Mouse (Mus musculus) gastrocnemius, postnatal 36 days (tissue): ENCODE results near the gene Rho. TPM values are rescaled to one million over a fixed set of nuclear protein-coding genes. Genes with fewer than 3 reads are reported as not detected.

Experiments
- DNase-seq, 2 experiments: peaks; one replicate each; pipeline ENCODE4 v3.0.0; 2022
- intact Hi-C: fragments of 180-260 bp; cut with DNase I; formaldehyde crosslinking; loops from one replicate; pipeline ENCODE4 v1.15.1; 2025
- total RNA-seq, 2 experiments: library from RNA; stranded (reverse); gene quantifications; 2 replicates each; pipeline ENCODE4 v1.2.3; 2021

Rho gene
- total RNA-seq, 2 experiments from 2014 or later: not detected

DNA sequence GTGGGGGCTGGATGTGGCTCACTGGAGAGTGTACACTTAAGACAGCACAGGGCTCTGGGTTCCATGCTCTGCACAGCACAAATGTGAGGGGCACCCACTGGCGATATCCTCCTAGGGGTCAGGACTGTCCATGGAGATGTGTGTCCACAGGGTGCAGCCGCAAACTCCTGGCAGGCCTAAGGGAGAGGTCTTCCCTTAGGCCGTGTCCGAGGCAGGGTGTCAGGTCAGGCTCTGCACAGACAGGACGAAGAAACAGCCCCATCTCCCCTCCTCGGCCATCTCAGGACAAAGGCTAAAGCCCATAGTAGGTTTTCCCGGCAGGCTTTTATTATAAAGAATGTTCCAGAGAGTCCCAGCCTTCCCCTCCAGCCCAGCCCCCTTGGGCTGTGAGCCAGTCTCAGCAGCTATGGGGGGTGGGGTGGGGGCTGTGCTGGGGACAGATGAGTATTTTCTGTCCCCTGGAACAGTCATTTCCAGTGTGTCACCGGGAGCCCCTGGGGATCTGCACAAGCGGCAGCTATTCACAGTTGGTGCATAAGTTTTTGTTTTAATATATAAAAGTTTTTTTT lies 23.0 kb downstream of the Rho start:
- intact Hi-C loops: loop anchor here (5.0 kb wide), 2 partner anchors 38 to 42 kb away; no protein-coding TSS in a partner anchor

DNA sequence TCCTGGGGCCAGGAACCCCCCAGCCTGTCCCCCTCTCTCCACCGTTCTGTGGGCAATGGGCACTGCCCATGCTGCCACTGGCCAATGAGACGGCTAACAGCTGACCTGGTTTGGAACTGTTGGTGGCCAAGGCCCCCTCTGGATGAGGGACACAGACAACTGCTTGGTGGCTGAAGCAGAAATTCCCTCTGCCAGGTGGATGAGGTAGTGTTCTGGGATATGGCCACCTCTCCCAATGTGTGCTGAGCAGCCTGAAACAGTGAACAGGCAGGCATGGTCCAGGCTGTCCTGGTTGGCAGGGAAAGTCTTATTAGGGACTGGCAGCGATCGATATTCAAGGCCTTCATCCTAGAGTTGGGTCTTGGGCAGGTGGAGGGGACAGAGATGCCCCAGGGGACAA lies 23.6 kb downstream of the Rho start:
- intact Hi-C loops: loop anchor here (5.0 kb wide), 1 partner anchor 37 kb away; no protein-coding TSS in a partner anchor
- DNase-seq: no peak

More for the DNA sequence above, 23.0 kb downstream of the Rho start:
- DNase-seq: no peak

DNA sequence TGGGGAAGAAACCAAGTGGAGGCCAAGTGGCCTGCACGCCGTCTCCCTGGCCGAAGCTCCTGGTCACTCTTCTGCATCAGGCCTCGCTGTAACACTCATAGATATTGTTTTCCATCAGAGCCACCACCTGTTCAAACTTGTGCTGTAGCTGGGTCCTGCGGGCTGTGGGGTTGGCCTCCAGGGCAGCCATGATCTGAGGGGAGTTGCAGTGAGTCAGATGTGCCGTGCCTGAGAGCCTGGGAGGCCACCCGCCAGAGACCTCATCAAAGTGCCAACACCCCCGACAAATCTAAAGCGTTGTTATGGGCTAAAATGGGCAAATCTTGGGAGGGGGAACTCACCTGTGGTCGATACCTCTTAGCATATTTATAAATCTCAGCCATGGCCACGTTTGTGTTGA lies 24.1 kb downstream of the Rho start:
- intact Hi-C loops: loop anchor here (5.0 kb wide), 1 partner anchor 37 kb away; no protein-coding TSS in a partner anchor
- DNase-seq: no peak

DNA sequence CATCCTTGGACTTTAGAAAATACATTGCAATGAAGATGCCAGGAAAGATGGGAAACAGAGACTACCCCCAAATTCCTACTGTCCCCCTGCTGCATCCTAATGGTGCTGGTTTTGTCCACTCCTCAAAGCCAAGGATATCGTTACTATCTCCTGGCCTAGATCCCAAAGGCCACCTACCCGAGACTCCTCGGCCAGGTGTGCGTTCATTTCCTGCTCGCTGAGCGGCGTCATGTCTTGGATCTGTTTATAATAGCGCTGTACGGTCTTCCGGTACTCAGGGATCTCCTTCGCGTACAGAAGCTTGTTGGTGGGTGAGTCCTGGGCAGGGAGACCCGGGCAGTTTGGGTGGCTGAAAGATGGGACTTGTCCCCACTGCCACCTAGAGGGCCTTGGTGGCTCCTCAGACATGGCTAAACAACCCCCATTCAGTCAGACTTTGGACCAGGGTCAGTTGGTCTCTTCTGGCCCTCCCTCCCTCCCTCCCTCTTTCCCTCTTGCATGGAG lies 24.9 kb downstream of the Rho start:
- DNase-seq: no peak
- intact Hi-C loops: loop anchor here (5.0 kb wide), 1 partner anchor 36 kb away; no protein-coding TSS in a partner anchor

DNA sequence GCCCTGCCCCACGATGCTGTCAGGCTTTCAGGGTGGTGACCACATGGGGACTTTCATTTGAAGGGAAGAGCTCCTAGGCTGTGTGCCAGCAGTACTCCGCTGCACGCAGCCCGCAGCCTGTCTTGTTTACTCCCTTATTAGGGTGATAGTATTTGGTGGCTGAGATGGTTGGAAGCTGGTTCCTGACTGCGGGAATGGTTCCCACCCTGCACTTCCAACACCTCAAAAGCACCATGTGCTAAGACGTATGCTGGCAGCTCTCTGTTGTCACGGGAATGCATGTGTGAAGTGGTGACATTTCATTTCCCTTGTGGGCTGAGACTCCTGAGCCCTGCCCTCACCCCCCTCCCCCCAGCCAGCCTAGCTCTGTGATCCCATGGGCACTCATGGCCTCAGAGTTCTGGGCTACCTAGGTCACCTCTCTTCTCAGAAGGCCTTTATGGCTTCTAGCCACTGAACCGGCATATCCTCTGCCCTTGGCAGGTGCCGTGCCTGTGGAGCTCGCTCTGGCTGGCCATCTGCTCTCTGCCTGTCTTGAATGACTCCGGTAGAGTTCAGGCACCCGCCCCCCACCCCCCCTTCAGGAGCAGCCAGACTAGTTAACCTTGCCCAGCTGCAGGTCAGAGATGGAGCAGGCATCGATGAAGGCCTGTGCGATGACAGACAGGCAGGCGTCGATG lies 25.5 kb downstream of the Rho start:
- intact Hi-C loops: loop anchor here (5.0 kb wide), 1 partner anchor 35 kb away; no protein-coding TSS in a partner anchor
- DNase-seq: peak in 1 of 2 experiments; percentile 41

DNA sequence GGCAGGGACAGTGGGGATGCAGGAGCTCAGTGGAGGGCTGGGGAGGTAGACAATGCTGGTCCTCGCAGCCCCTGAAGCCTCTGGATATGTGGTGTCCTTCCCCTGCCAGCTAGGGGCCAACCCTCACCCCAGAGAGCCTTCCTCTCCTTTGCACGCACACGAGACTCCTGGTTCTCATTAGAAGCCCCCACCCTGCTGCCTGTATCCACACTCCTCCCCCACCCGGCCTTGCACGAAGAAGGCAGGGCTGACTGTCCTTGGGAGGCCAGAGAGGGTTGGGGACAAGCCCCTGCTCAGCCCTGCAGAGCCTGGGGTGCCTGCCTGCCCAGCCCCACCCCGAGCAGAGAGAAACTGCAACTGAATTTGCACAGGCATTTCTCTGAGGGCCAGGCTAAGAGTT lies 26.1 kb downstream of the Rho start:
- intact Hi-C loops: loop anchor here (5.0 kb wide), 1 partner anchor 35 kb away; no protein-coding TSS in a partner anchor
- DNase-seq: no peak

DNA sequence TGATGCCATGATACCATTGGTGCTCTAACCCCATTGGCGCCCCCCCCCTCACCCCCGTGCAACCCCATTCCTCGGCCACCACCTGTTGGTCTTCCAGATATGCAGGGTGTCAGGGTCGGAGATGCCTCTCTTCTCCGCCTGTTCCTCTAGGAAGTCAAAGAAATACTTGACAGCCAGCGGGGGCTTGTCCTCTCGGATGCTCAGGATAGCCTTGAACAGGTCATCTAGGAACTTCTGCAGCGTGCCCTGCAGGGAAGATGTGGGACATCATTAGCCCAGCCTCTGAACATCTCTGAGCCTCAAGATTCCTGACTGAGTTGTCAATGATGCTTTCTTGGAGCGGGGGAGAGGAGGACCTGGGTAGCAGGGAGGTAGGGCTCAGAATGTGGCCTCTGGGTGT lies 26.9 kb downstream of the Rho start:
- intact Hi-C loops: loop anchor here (5.0 kb wide), 1 partner anchor 34 kb away; no protein-coding TSS in a partner anchor
- no peak for DNase-seq

DNA sequence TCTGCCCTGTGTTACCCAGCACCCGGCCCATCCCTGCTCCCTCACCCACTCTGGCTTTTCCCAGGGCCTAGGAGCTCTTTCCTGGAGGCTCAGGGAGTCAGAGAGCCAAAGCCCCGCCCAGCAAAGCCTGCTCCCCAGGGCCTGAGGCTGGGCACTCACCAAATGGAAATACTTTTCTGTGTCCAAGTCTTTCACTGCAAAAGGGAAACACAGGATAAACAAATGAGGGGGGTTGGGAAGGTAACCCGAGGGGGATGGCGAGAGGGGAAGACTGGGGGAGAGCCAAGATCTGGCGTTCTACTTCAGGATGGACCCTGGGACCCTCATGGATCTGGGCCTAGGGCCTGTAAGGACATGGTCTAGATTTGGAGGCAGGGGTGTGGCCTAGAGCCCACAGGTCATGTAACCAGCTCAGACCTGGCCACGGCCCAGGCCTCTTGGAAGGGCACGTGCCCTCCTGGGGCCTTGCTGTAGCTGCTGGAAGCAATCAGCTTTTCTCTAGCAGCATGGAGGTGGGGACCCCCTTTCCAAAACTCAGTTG lies 27.7 kb downstream of the Rho start:
- intact Hi-C loops: loop anchor here (5.0 kb wide), 1 partner anchor 33 kb away; no protein-coding TSS in a partner anchor
- peak; percentile 89 to 92 for DNase-seq

DNA sequence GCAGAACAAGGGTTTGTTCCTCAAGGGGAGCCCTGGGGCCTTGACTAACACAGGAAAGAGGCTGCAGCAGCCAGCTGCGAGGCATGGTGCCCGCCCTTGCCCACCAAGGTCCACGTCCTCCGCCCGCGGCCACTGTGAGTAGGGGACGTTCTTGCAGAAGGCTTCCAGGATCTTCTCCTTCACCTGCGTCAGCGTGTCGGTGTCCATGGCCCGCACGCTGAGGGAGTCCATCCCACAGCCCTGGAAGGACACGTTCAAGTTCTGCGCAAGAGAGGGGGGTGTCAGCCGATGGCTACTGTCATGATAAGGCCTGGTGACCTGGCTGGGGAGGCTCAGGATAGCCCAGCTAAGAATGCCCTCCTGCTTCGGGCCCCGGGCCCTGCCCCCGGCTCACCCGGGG lies 28.8 kb downstream of the Rho start:
- intact Hi-C loops: loop anchor here (5.0 kb wide), 1 partner anchor 58 kb away; no protein-coding TSS in a partner anchor
- DNase-seq: no peak

DNA sequence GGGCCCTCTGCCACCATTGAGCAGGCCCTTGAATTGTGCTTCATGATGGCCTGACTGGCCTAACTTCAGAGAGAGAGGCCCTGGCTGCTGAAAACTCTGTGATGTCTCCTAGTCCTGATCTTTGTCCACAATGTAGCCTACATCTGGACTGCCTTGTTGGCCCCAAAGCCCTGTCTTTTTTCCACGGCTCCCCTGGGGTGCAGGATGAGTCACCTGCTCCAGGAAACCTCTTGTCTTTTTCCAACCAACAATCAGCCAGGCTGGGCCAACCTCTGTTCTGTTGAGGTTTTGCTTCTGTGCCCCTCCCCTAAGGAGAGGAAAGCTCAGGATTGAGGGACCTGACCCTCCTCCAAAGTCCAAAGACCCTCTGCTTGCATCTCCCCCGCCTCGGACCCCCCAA lies 30.2 kb downstream of the Rho start:
- DNase-seq: no peak
- intact Hi-C loops: loop anchor here (5.0 kb wide), 1 partner anchor 59 kb away; no protein-coding TSS in a partner anchor

DNA sequence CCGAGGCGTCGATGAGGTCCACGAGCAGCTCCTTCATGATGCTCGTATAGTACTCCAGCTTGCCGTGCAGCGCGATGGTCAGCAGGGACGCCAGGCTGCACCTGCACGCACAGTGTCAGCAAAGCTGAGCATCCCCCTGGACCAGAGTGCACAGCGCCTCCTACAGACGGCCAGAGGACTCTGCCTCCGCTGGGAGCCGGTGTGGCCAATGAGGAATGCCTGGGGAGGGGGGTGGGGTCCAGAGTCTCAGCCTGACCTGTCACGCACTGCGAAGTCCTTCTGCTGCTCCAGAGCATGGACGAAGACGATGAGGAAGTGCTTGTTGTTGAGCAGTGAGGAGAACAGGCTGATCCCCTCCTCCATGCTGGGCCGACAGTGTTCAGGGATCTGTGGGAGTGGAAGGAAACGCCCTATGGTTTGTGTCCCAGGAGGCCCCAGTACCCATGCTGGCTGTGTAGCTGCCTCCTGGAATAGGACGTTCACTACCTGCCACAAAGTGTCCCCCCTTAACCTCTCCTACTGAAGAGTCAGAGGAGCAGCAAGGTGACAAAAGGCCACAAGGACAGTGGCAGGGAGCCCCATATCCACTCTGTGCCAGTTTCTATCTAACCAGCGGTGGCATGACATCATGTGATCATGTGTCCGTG lies 31.0 kb downstream of the Rho start:
- no peak for DNase-seq
- intact Hi-C loops: loop anchor here (5.0 kb wide), 1 partner anchor 60 kb away; no protein-coding TSS in a partner anchor

DNA sequence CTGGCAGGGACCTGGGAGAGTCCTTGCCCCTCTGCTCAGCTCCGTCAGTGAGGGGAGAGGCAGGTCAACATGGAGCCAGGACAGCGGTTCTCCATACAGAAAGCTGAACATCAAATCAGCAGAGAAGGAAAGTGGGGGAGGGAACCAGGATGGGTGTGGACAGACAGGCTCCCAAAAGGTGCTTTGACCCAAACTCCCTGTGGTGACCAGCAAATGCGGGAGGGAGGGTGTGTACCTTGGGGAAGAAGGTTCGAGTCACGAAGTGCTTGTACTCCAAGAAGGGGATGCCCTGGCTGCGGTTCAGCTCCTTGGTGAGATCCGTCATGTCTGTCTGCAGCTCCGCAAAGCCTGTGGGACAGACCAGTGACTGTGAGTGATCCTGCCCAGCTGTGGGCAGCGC lies 32.1 kb downstream of the Rho start:
- intact Hi-C loops: loop anchor here (5.0 kb wide), 1 partner anchor 61 kb away; no protein-coding TSS in a partner anchor
- DNase-seq: no peak

DNA sequence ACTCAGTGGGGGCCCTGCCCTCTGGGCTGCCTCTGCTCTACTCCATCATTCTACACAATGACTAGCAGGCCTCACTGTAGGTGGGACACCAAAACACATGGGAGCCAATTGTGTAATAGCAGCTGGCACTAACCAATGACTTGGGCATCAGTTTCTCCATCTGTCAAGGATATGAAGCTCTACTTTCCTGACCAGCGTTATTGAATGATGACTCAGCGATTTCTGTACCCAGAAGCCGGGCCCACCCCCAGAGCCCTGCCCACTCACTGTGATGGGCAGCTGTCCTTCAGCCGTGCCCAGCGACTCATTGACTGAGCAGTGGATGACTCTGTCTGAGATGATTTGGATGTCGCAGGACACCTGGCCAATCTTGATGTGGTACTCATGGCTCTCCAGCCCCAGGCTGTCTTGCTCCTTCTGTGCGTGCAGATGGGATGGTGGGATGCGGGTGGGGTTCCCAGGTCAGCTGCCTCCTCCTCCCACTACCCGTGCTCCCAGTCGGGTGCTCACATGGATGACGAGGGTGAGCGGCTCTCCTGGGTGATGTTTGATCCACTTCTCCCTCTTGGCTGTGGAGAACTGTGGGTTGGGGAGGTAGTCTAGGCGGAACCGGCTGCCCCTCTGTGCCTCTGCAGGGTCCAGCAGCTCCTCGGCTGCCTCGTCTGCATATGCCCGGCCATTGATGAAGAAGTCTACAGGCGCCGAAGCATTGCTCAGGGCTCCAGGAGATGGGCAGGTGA lies 34.8 kb downstream of the Rho start:
- no peak for DNase-seq
- intact Hi-C loops: no loop called here

DNA sequence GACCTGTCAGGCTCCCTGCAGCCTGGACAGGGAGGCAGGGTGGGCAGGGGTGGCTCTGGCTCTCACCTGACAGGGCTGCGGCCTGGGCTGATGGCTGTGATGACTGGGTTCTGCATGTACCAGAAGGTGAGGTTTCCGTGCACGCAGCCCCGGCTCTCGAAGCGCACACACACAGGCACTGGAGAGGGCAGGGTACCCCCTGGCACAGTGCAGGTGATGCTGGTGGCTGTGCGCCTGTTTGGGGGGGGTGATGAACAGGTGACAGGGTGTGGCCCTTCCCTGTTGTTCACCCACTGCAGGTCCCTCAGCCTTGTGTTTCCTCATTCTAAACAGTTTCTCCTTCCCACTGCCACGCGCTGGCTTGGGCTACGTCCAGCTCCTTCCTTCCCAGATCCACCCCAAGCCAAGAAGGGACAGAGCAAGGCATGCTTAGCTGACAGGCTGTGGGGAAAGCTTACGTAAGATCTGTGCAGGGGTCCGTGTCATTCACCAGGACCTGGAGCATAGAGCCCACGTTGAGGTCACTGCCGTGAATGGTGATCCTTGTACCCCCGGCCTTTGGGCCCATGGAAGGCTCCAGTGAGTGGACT lies 35.8 kb downstream of the Rho start:
- no peak for DNase-seq
- intact Hi-C loops: no loop called here

DNA sequence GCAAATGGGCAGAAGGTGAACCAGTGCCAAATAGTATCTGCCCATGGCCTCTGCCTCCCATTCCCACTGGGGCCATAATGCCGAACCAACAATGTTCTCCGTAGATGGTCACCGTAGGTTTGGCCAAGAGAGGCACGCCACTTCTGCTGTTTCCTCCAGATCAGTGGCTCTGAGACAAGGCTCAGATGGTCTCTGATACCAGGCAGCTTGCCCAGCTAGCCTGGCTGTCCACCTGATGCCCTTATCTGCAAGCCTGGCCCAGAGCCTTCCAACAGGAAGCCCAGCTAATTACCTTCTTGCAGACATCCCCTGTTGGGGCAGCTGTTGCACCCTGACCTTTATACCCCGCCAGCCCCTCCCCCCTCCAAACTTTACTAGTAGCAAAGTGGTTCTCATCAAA lies 36.5 kb downstream of the Rho start:
- intact Hi-C loops: no loop called here

DNA sequence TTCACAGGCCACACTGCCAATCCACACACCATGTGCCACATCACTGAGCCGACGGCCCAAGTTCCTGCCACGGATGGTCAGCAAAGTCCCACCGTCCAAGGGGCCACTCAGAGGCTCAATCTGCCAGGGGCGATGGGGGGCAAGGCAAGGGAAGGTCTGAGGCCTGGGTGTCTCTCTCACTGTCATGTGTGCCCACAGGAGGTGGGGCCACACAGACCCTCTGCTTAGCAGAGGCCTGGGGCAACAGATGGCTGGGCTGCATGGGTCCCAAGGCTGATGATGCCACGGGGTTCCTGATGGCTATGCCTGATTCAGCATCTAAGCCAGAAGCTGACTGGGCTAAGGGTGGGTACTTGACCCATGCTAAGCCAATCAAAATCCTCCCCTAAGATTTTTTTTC lies 37.2 kb downstream of the Rho start:
- no peak for DNase-seq
- intact Hi-C loops: no loop called here

More for the DNA sequence above, 36.5 kb downstream of the Rho start:
- no peak for DNase-seq

DNA sequence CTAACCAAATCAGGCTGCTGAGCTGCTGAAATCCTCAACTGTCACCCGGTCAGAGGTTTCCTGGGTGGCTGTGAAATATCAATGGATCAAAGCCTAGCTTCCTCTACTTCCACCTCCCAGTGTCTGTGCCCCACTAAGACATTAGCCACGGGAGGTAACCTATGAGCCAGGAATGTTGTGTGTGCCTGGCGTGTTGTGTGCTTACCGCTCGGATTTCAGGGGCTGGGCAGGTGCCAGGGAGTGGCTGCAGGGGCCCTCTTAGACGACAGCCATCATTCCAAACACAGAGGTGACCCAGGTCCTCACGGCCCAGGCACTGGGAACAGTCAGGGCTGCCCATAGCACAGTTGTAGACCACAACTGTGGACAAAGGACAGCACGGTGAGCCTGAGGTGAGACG lies 37.6 kb downstream of the Rho start:
- DNase-seq: no peak
- intact Hi-C loops: no loop called here

DNA sequence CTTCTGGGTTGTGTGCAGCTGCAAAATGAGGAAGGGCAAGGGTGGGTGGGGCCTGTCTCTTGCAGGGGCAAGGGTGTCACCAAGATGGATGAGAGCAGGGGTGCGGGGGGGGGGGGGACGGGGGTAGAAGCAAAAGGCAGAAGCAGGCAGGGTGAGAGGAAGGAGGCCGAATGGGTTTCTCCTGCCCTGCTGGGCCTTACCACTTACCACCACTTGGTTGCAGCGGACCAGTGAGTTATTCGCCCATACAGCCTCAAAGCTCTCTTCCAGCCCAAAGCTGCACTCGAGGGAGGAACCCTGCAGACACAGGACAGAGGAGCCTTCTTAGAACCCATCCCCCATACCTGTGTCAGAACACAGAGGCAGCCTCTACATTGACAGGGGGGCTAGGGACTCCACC lies 38.4 kb downstream of the Rho start:
- no peak for DNase-seq
- intact Hi-C loops: no loop called here

DNA sequence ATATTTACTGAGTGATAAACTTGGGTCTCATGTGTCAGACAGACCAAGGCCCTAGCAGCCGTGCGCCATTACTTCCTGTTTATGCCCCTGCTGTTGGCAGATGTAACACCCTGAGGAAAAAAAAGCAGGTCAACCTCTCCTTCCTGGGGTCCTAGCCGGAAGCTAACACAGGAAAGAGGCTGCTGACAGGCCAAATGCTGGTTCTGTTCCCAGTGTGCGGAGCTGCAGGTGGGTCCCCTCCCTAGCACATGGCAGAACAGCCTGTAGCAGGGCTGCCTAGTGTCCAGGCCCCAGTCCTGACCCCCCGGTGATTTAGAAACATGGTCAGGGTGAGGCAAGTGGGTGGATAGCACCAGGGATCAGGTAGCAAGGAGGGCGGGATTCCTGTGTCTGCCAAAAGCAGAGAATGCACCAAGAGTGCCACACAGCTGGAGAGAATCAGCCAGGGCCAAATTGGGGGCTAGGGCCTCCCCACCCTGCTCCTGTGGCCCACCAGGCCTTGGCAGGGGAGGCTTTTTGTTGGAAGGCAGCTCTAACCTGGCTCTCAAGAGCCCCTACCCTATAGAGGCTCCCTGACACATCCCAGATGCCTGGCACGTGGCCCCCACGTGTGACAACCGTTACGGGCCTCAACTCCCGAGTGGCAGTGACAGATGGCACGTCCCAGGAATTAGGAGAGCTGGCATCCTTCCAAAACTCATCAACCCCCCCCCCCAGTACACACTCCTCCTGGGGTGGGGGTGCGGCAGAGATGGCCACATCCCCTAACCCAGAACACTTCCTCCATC lies 39.9 kb downstream of the Rho start:
- intact Hi-C loops: no loop called here
- DNase-seq: no peak
